Mouse (Mus musculus) embryo, embryonic 10 days (tissue): ENCODE data around the gene Usp21.

Experiments used
- DNase-seq: peaks from one replicate; pipeline ENCODE4 v3.0.0-alpha.2; 2015; ENCODE audit warnings: low spot score

Usp21 gene

GRCm38 (mm10) chr1:171265971-171266744 lies 21.6 kb downstream of the Usp21 start:
- no peak for DNase-seq

GRCm38 (mm10) chr1:171263666-171264461 lies 23.9 kb downstream of the Usp21 start:
- no peak for DNase-seq

GRCm38 (mm10) chr1:171263185-171263611 lies 24.6 kb downstream of the Usp21 start:
- DNase-seq: peak; percentile 54

- peak; percentile 23 for DNase-seq
These were observed 25.1 kb downstream of the Usp21 start for GRCm38 (mm10) chr1:171262594-171263130.

- DNase-seq: no peak
These were observed 27.5 kb downstream of the Usp21 start for GRCm38 (mm10) chr1:171260316-171260715.

- DNase-seq: no peak
These were observed 28.9 kb downstream of the Usp21 start for GRCm38 (mm10) chr1:171258921-171259320.

- DNase-seq: no peak
These were observed 30.0 kb downstream of the Usp21 start for GRCm38 (mm10) chr1:171257781-171258180.

GRCm38 (mm10) chr1:171256937-171257548 lies 30.7 kb downstream of the Usp21 start:
- DNase-seq: peak; percentile 76

- DNase-seq: no peak
These were observed 31.5 kb downstream of the Usp21 start for GRCm38 (mm10) chr1:171256095-171256818.

- DNase-seq: no peak
These were observed 35.4 kb downstream of the Usp21 start for GRCm38 (mm10) chr1:171252415-171252814.

- DNase-seq: peak; percentile 68
These were observed 36.0 kb downstream of the Usp21 start for GRCm38 (mm10) chr1:171251594-171252324.

- DNase-seq: peak; percentile 67
These were observed 36.9 kb downstream of the Usp21 start, which contains the start of gene Ndufs2 for GRCm38 (mm10) chr1:171250680-171251593. Ndufs2 (minus strand) TSS chr1:171251388.

- peak; percentile 76 for DNase-seq
These were observed 37.7 kb downstream of the Usp21 start, which contains the start of gene Adamts4 for GRCm38 (mm10) chr1:171249913-171250600. Adamts4 (plus strand) TSS chr1:171250421.

- peak; percentile 39 for DNase-seq
These were observed 39.2 kb downstream of the Usp21 start for GRCm38 (mm10) chr1:171248386-171249226.

- DNase-seq: no peak
These were observed 39.9 kb downstream of the Usp21 start for GRCm38 (mm10) chr1:171247916-171248315.

- DNase-seq: no peak
These were observed 40.3 kb downstream of the Usp21 start for GRCm38 (mm10) chr1:171247453-171247841.

GRCm38 (mm10) chr1:171246709-171247452 lies 40.9 kb downstream of the Usp21 start:
- peak; percentile 99 for DNase-seq
